Mouse (Mus musculus) splenic B cell, adult 2 months (primary cell): Measurements from ENCODE around the gene Vmn1r122.
"Not testable (repeated sequence)": the region's sequence is repeated elsewhere in the genome, so short reads cannot be mapped to it uniquely, and the experiment has no call there.

Source experiments
- DNase-seq: peaks from one replicate; pipeline ENCODE4 v3.0.0-alpha.2; 2011; ENCODE audit warnings: low read depth, low spot score
- H3K27me3 ChIP-seq: 2 replicates; pipeline ENCODE4 v1.6.1; 2012; ENCODE audit warnings: mild to moderate bottlenecking, low read length, moderate library complexity, mixed read lengths; ENCODE audit not compliant: control insufficient read depth, poor library complexity, insufficient read depth, severe bottlenecking
- H3K36me3 ChIP-seq: 2 replicates; pipeline ENCODE4 v1.6.1; 2012; ENCODE audit warnings: mild to moderate bottlenecking, low read length, moderate library complexity, mixed read lengths; ENCODE audit not compliant: control insufficient read depth, poor library complexity, insufficient read depth, severe bottlenecking

Vmn1r122 gene

DNA sequence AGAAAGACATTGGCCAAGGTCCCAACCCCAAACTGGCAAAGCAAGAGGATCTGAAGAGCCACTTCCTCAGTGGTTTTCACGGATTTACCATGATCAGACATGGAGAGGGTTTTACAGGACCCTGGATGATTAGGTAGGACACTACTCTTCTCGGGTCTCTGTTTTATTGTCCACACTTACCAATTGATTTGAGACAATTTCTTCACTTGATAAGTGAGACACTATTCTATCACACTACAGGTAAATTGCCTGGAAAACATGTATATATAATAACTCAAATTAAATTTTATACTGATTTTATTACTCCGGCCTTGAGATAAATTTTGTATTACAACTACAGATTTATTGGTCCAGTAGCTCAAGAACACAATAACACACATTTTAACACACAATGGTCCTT, at the start of gene Vmn1r122:
Gene Vmn1r122, minus strand, starts transcription at position 101 of the 400 bp plus-strand sequence.
- not testable (repeated sequence) for H3K36me3 ChIP-seq, H3K27me3 ChIP-seq, DNase-seq

DNA sequence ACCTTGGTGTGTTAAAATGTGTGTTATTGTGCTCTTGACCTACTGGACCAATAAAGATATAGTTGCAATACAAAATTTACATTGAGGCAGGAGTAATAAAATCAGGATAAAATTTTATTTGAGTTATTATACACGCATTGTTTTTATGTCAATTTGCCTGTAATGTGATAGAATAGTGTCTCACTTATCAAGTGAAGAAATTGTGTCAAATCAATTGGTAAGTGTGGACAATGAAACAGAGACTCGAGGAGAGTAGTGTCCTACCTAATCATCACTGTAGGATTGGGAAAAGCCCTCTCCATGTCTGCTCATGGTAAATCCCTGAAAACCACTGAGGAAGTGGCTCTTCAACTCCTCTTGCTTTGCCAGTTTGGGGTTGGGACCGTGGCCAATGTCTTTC, 28.0 kb upstream of the Vmn1r122 start, which contains the start of gene Vmn1r123:
Gene Vmn1r123, plus strand, starts transcription at position 301 of the 400 bp plus-strand sequence.
- not testable (repeated sequence) for DNase-seq, H3K36me3 ChIP-seq, H3K27me3 ChIP-seq

DNA sequence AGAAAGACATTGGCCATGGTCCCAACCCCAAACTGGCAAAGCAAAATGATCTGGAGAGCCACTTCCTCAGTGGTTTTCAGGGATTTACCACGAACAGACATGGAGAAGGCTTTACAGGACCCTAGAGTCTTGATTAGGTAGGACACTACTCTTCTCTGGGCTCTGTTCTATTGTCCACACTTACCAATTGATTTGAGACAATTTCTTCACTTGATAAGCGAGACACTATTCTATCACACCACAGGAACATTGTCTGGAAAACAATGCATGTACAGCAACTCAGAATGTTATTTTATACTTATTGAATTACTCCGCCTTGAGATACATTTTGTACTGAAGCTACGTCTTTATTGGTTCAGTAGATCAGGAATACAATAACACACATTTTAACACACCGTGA, 35.5 kb downstream of the Vmn1r122 start, which contains the start of gene Vmn1r121:
Gene Vmn1r121, minus strand, starts transcription at position 101 of the 400 bp plus-strand sequence.
- DNase-seq, H3K36me3 ChIP-seq: not testable (repeated sequence)

More for the DNA sequence above, 35.5 kb downstream of the Vmn1r122 start, which contains the start of gene Vmn1r121:
- H3K27me3 ChIP-seq = not testable (repeated sequence)
